Mouse (Mus musculus): ENCODE measurements around the gene Ihh. TPM values are rescaled to one million over a fixed set of nuclear protein-coding genes. Genes with fewer than 3 reads are reported as not detected.

Ihh gene
- polyA plus RNA-seq, 1 experiment from 2014 or later: 0.32 TPM

DNA sequence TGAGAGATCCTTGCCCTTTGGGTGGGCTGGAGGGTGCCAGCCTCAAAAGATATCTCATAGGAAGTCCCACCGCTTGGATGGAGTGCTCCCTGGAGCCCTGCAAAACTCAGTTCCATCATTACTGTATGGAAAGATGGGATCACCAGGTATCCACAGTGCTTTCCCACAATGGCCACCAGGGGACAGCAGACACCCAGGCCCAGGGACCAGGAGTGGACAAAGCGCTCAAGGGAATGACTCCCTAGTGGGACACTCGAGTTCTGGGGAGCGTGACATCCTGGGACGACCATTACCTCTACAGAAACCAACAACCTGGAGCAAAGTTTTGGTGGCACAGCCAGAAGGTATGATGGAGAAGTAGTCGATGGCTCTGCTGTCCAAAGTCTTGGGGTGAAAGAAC, 24.8 kb downstream of the Ihh start:
- Histone ChIP-seq H3K27ac (ENCODE audit: low read depth, low read length) (no peak overlapping the region), H3K27me3 (ENCODE audit: control insufficient read depth, insufficient read depth, low read length) (no peaks in the 10 kb centered on the region), H3K36me3 (ENCODE audit: control insufficient read depth, insufficient read depth, low read length) (no peaks in the 10 kb centered on the region), H3K9ac (replicated peaks; ENCODE audit: low read depth, low read length) (no peak overlapping the region), H3K4me2 (ENCODE audit: low read depth, low read length) (no peak overlapping the region), H3K4me1 (ENCODE audit: control insufficient read depth, insufficient read depth, low read length) (no peaks in the 10 kb centered on the region), H3K4me3 (ENCODE audit: low read depth, low read length) (no peak overlapping the region), H3K9me3 (ENCODE audit: control insufficient read depth, low read length) (no peaks in the 10 kb centered on the region)
- no peak for ATAC-seq (ENCODE audit: low read depth)
- WGBS: 39% methylated on average over 6 of the region's 6 CpGs

DNA sequence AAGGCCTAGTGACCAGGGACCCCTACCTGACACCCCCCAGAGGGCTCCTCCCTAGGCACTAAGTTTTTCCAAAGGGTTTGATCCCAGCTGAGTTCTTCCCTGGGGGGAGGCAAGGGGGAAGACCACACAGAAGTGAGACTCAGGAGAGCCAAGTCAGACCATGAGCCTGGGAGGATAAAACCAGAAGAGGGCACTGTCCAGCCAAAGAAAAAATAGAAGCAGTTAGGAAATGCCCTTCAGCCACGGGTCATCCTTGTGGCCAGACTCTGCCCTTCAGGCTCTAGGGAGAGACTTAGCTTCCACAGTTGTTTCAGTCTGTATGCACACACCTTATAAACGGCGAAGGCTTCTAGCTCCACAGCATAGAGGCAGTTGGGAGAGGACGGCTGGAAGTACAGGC, 27.0 kb downstream of the Ihh start:
- no peak overlapping the region for H3K4me3 ChIP-seq (ENCODE audit: low read depth, low read length)
- no peaks in the 10 kb centered on the region for H3K27me3 ChIP-seq (ENCODE audit: control insufficient read depth, insufficient read depth, low read length)
- 70% methylated on average over 4 of the region's 4 CpGs for WGBS
- no peaks in the 10 kb centered on the region for H3K4me1 ChIP-seq (ENCODE audit: control insufficient read depth, insufficient read depth, low read length)
- H3K27ac ChIP-seq (ENCODE audit: low read depth, low read length): no peak overlapping the region
- H3K4me2 ChIP-seq (ENCODE audit: low read depth, low read length): no peak overlapping the region
- H3K9me3 ChIP-seq (ENCODE audit: control insufficient read depth, low read length): no peaks in the 10 kb centered on the region
- H3K9ac ChIP-seq (replicated peaks; ENCODE audit: low read depth, low read length): no peak overlapping the region
- no peak for ATAC-seq (ENCODE audit: low read depth)
- no peaks in the 10 kb centered on the region for H3K36me3 ChIP-seq (ENCODE audit: control insufficient read depth, insufficient read depth, low read length)

DNA sequence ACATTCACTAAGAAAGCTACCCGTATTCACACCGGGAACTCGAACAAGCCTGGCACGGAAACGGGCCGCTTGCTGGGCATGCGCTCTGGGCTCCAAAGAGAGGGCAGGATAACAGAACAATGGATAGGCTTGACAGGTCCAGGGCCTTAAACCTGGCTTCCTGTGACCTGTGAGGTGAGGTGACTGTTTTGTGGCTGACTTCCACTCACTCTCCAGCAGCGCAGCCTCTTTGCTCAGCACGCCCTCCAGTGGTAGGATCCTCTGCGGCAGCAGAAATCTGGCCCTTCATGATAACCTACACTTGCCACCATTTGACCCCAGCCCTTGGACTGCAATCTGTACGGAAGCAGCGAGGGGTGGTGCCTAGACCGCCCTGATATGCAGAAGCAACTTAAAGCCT, 35.8 kb downstream of the Ihh start:
- Histone ChIP-seq H3K9me3 (ENCODE audit: control insufficient read depth, low read length) (no peaks in the 10 kb centered on the region), H3K4me1 (ENCODE audit: control insufficient read depth, insufficient read depth, low read length) (no peaks in the 10 kb centered on the region), H3K4me3 (ENCODE audit: low read depth, low read length) (no peak overlapping the region), H3K36me3 (ENCODE audit: control insufficient read depth, insufficient read depth, low read length) (no peaks in the 10 kb centered on the region), H3K4me2 (ENCODE audit: low read depth, low read length) (no peak overlapping the region), H3K27ac (ENCODE audit: low read depth, low read length) (no peak overlapping the region), H3K9ac (replicated peaks; ENCODE audit: low read depth, low read length) (no peak overlapping the region), H3K27me3 (ENCODE audit: control insufficient read depth, insufficient read depth, low read length) (no peaks in the 10 kb centered on the region)
- 26% methylated on average over 13 of the region's 13 CpGs for WGBS
- no peak for ATAC-seq (ENCODE audit: low read depth)

DNA sequence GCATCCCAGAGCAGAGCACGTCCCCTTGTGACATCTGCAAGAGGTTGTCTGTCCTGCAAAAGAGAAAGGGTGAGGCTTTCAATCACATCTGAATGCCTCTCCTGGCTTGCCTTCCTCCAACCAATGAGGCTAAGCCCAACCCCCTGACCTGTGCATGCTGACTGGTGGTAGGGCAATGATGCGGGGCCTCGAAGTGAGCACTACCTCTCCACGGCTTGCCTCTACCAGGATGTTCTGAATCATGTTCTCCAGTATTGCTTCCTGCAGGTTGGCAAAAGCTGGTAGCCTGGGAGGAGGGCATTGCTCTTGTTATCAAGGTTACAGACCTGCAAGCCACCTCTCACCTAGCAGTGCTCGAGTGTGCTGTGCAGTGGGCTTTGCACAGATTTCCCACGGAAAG, 49.3 kb downstream of the Ihh start:
- Histone ChIP-seq H3K4me1 (ENCODE audit: control insufficient read depth, insufficient read depth, low read length) (0 out of 2 replicates have a peak, but pooled peaks cover 6% of the 10 kb centered on the region), H3K4me3 (ENCODE audit: low read depth, low read length) (no peak overlapping the region), H3K9ac (replicated peaks; ENCODE audit: low read depth, low read length) (no peak overlapping the region), H3K4me2 (ENCODE audit: low read depth, low read length) (no peak overlapping the region), H3K27ac (ENCODE audit: low read depth, low read length) (no peak overlapping the region), H3K36me3 (ENCODE audit: control insufficient read depth, insufficient read depth, low read length) (no peaks in the 10 kb centered on the region), H3K9me3 (ENCODE audit: control insufficient read depth, low read length) (no peaks in the 10 kb centered on the region), H3K27me3 (ENCODE audit: control insufficient read depth, insufficient read depth, low read length) (peaks cover 33% of the 10 kb centered on the region)
- 16% methylated on average over 6 of the region's 6 CpGs for WGBS
- ATAC-seq (ENCODE audit: low read depth): no peak

DNA sequence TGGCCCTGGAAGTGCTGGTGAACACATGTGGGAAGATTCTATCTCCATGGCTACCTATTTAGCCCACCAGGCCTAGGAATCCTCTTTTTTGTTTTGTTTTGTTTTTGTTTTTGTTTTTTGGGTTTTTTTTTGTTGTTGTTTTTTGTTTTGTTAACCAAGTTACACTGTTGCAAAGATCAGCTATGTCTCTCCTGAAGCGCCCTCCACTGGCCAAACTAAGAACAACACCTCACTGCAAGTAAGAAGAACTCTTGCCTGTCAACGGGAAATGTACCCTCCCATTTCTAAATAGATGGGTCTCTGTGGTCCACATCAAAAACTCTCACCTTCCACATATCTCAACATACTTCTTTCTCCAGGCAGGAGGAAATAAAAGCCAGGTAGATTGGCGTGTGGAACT, 49.8 kb downstream of the Ihh start:
- 5% methylated on average over 3 of the region's 3 CpGs for WGBS
- H3K27me3 ChIP-seq (ENCODE audit: control insufficient read depth, insufficient read depth, low read length): peaks cover 36% of the 10 kb centered on the region

GRCm38 (mm10) chr1:74900341-74901285, 50.9 kb downstream of the Ihh start:
- WGBS: 2% methylated on average over 61 of the region's 66 CpGs

More for the DNA sequence above, 49.8 kb downstream of the Ihh start:
- H3K9ac ChIP-seq (replicated peaks; ENCODE audit: low read depth, low read length): no peak overlapping the region
- H3K36me3 ChIP-seq (ENCODE audit: control insufficient read depth, insufficient read depth, low read length): no peaks in the 10 kb centered on the region
- no peaks in the 10 kb centered on the region for H3K9me3 ChIP-seq (ENCODE audit: control insufficient read depth, low read length)
- H3K4me1 ChIP-seq (ENCODE audit: control insufficient read depth, insufficient read depth, low read length): 0 out of 2 replicates have a peak, but pooled peaks cover 6% of the 10 kb centered on the region
- H3K4me2 ChIP-seq (ENCODE audit: low read depth, low read length): no peak overlapping the region
- no peak overlapping the region for H3K4me3 ChIP-seq (ENCODE audit: low read depth, low read length)
- H3K27ac ChIP-seq (ENCODE audit: low read depth, low read length): no peak overlapping the region
- ATAC-seq (ENCODE audit: low read depth): no peak

GRCm38 (mm10) chr1:74898656-74899431, 52.6 kb downstream of the Ihh start:
- Histone ChIP-seq H3K4me3 (ENCODE audit: low read depth, low read length) (no peak overlapping the region), H3K27me3 (ENCODE audit: control insufficient read depth, insufficient read depth, low read length) (peaks cover 44% of the 10 kb centered on the region), H3K36me3 (ENCODE audit: control insufficient read depth, insufficient read depth, low read length) (no peaks in the 10 kb centered on the region), H3K4me1 (ENCODE audit: control insufficient read depth, insufficient read depth, low read length) (0 out of 2 replicates have a peak, but pooled peaks cover 6% of the 10 kb centered on the region), H3K9ac (replicated peaks; ENCODE audit: low read depth, low read length) (no peak overlapping the region), H3K27ac (ENCODE audit: low read depth, low read length) (no peak overlapping the region), H3K9me3 (ENCODE audit: control insufficient read depth, low read length) (no peaks in the 10 kb centered on the region), H3K4me2 (ENCODE audit: low read depth, low read length) (no peak overlapping the region)
- 14% methylated on average over 7 of the region's 10 CpGs for WGBS
- no peak for ATAC-seq (ENCODE audit: low read depth)

More at GRCm38 (mm10) chr1:74900341-74901285, 50.9 kb downstream of the Ihh start:
- H3K4me1 ChIP-seq (ENCODE audit: control insufficient read depth, insufficient read depth, low read length): 0 out of 2 replicates have a peak, but pooled peaks cover 6% of the 10 kb centered on the region
- H3K9me3 ChIP-seq (ENCODE audit: control insufficient read depth, low read length): no peaks in the 10 kb centered on the region
- peak overlapping the region; percentile 25 for H3K4me3 ChIP-seq (ENCODE audit: low read depth, low read length)
- peak overlapping the region; percentile 32; the same call in 1 of the 2 replicates for H3K9ac ChIP-seq (replicated peaks; ENCODE audit: low read depth, low read length)
- H3K27me3 ChIP-seq (ENCODE audit: control insufficient read depth, insufficient read depth, low read length): peaks cover 39% of the 10 kb centered on the region
- peak overlapping the region; percentile 45 for H3K4me2 ChIP-seq (ENCODE audit: low read depth, low read length)
- H3K27ac ChIP-seq (ENCODE audit: low read depth, low read length): no peak overlapping the region
- H3K36me3 ChIP-seq (ENCODE audit: control insufficient read depth, insufficient read depth, low read length): no peaks in the 10 kb centered on the region
- ATAC-seq (ENCODE audit: low read depth): no peak; the same call in 1 of the 2 replicates

DNA sequence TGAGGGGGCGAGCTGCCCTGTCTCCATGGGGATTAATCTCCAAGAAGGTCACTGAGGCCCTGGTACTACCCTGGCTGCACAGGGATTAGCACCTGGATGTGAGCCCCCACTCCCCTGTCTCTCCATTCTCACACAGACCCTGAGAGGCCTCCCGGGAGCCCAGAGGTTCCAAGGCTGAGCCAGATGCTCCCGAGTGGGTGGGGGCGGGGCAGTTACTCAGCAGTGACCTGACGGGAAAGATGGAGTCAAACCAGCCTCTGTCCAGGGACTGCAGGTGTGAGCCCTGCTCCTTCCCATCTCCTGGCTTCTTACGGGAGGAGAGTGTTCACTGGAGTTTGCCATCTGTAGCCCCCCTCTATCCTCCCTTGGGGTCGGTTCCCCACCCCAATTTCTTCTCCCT, 53.5 kb downstream of the Ihh start:
- H3K27ac ChIP-seq (ENCODE audit: low read depth, low read length): no peak overlapping the region
- H3K4me3 ChIP-seq (ENCODE audit: low read depth, low read length): no peak overlapping the region
- ATAC-seq (ENCODE audit: low read depth): no peak
- no peak overlapping the region for H3K9ac ChIP-seq (replicated peaks; ENCODE audit: low read depth, low read length)
- H3K9me3 ChIP-seq (ENCODE audit: control insufficient read depth, low read length): no peaks in the 10 kb centered on the region
- no peak overlapping the region for H3K4me2 ChIP-seq (ENCODE audit: low read depth, low read length)
- peaks cover 43% of the 10 kb centered on the region for H3K27me3 ChIP-seq (ENCODE audit: control insufficient read depth, insufficient read depth, low read length)
- no peaks in the 10 kb centered on the region for H3K36me3 ChIP-seq (ENCODE audit: control insufficient read depth, insufficient read depth, low read length)
- 0 out of 2 replicates have a peak, but pooled peaks cover 6% of the 10 kb centered on the region for H3K4me1 ChIP-seq (ENCODE audit: control insufficient read depth, insufficient read depth, low read length)
- WGBS: 6% methylated on average over 7 of the region's 7 CpGs
